Mouse (Mus musculus) liver, adult 2 months (tissue): ENCODE measurements around the gene Lrrc59.

ENCODE experiments used
- CTCF ChIP-seq: fragments of 200-500 bp; IDR thresholded peaks from 2 replicates; pipeline ENCODE4 v1.5.1; 2011; ENCODE audit warnings: low read depth, low read length, control low read depth
- POLR2A ChIP-seq: fragments of 200-500 bp; IDR thresholded peaks from 2 replicates; pipeline ENCODE4 v1.6.1; 2011; ENCODE audit warnings: low read length, control low read depth; ENCODE audit not compliant: insufficient read depth; ENCODE audit errors: extremely low read depth

DNA sequence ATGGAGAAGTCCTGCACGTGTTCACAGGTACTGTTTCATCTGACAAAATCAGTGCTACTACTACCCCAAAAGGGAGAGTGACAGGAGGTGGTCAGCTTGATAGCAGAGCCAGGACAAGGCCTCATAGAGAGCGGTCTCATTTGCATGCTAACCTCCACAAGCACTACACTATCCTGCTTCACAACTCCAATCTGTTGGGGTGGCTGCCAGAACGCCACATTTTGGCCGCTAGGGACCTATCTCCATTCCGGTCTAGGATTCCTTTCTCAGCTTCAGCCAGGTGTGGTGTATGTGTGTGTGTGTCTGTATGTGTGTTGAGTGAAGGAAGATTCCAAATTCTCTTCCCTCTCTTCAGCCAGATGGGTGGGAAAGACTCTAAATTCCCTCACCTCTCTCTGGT lies 45.9 kb downstream of the Lrrc59 start:
- TF ChIP-seq POLR2A (no peak), CTCF (no peak)
